Mouse (Mus musculus) liver, embryonic 14.5 days (tissue): ENCODE results near the gene Angptl4. TPM values are rescaled to one million over a fixed set of nuclear protein-coding genes. Genes with fewer than 3 reads are reported as not detected.

ENCODE experiments used
- ATAC-seq: fragments of 200-750 bp; cut with Nextera tagmentation; 2 replicates; pipeline ENCODE4 v1.8.0; 2017; ENCODE audit warnings: moderate number of reproducible peaks, mild to moderate bottlenecking, moderate library complexity; ENCODE audit not compliant: insufficient read depth
- DNase-seq, 3 experiments: peaks; one replicate each; pipeline ENCODE4 v3.0.0-alpha.2; 2012 to 2013; ENCODE audit warnings: low read depth in 3 of 3, low spot score in 3 of 3
- H3K27ac ChIP-seq: fragments of 300-500 bp; sonication (generic); 2 replicates; pipeline ENCODE4 v1.5.1; 2014; ENCODE audit warnings: moderate library complexity, mild to moderate bottlenecking, control low read depth, inconsistent platforms
- H3K27me3 ChIP-seq: fragments of 300-500 bp; sonication (generic); 2 replicates; pipeline ENCODE4 v1.6.1; 2014; ENCODE audit warnings: mild to moderate bottlenecking, low read length, moderate library complexity; ENCODE audit not compliant: control insufficient read depth, insufficient read depth
- H3K36me3 ChIP-seq: fragments of 300-500 bp; sonication (generic); replicated peaks from 2 replicates; pipeline ENCODE4 v1.6.1; 2014; ENCODE audit warnings: low read depth; ENCODE audit not compliant: control insufficient read depth, insufficient read depth
- H3K4me1 ChIP-seq, 2 experiments: fragments of 200-500 bp in 1 of 2; fragments of 300-500 bp in 1 of 2; sonication (generic) in 1 of 2; replicated peaks; 2 replicates each; pipeline ENCODE4 v1.6.1; 2012 to 2014; ENCODE audit warnings: antibody characterized with exemption in 1 of 2, inconsistent platforms in 1 of 2, low read length in 1 of 2; ENCODE audit not compliant: control insufficient read depth in 2 of 2, insufficient read depth in 2 of 2
- H3K4me2 ChIP-seq: fragments of 300-500 bp; sonication (generic); 2 replicates; pipeline ENCODE4 v1.6.1; 2014; ENCODE audit warnings: low read depth, mild to moderate bottlenecking, control low read depth, moderate library complexity
- H3K4me3 ChIP-seq, 2 experiments: fragments of 200-500 bp in 1 of 2; fragments of 300-500 bp in 1 of 2; sonication (generic) in 1 of 2; 2 replicates each; pipeline ENCODE4 v1.5.1; 2012 to 2014; ENCODE audit warnings: low read depth in 2 of 2, low read length in 2 of 2, mild to moderate bottlenecking in 2 of 2, control low read depth in 1 of 2, inconsistent platforms in 1 of 2, moderate library complexity in 1 of 2; ENCODE audit not compliant: insufficient read depth in 1 of 2
- H3K9ac ChIP-seq: fragments of 300-500 bp; sonication (generic); replicated peaks from 2 replicates; pipeline ENCODE4 v1.6.1; 2014; ENCODE audit warnings: mild to moderate bottlenecking, control low read depth, moderate library complexity
- H3K9me3 ChIP-seq: fragments of 300-500 bp; sonication (generic); 2 replicates; pipeline ENCODE4 v1.6.1; 2016; ENCODE audit warnings: low read length, mixed read lengths; ENCODE audit not compliant: control insufficient read depth
- CTCF ChIP-seq: IDR thresholded peaks from 2 replicates; pipeline ENCODE4 v1.5.1; 2016; ENCODE audit warnings: antibody characterized with exemption, low read depth, control low read depth
- EP300 ChIP-seq: IDR thresholded peaks from 2 replicates; pipeline ENCODE4 v1.6.1; 2016; ENCODE audit warnings: antibody characterized with exemption, low read depth
- WGBS: fragments of 180-500 bp; shearing (Covaris S2); extraction: QIAGEN DNeasy Blood & Tissue Kit; methylation state at CpG from one replicate; pipeline ENCODE4 v1.1.7; 2014; ENCODE audit not compliant: insufficient replicate concordance; 5-methylcytosine and 5-hydroxymethylcytosine counted together
- polyA plus RNA-seq, 2 experiments: library from polyadenylated mRNA; depleted of rRNA in 1 of 2; stranded (reverse) in 1 of 2; unstranded in 1 of 2; fragments of >200 nt; fragmentation: Nextera tagmentation in 1 of 2; extraction: Ambion mirVana in 1 of 2; gene quantifications; 2 replicates each; pipeline versions ENCODE4 v1.2.1 to v1.2.3; 2012 to 2014

The Angptl4 gene
- polyA plus RNA-seq, 2 experiments, result 6.3 to 12.8 TPM

GRCm38 (mm10) chr17:33786375-33786774 is 4.7 kb upstream of the Angptl4 start:
- DNase-seq (no peak), ATAC-seq (no peak)
- Histone ChIP-seq H3K4me3 (no peak overlapping the region), H3K4me2 (no peak overlapping the region), H3K27ac (no peak overlapping the region), H3K9me3 (no peaks in the 10 kb centered on the region), H3K36me3 (no peaks in the 10 kb centered on the region), H3K9ac (no peak overlapping the region), H3K4me1 (peaks cover 0 to 12% of the 10 kb centered on the region in 2 experiments; a peak in 2 of 4 replicates), H3K27me3 (no peaks in the 10 kb centered on the region)
- no peak for TF ChIP-seq CTCF
- no peak for TF ChIP-seq EP300
- 72% methylated on average over 18 of the region's 18 CpGs for WGBS

GRCm38 (mm10) chr17:33784939-33785338 is 3.3 kb upstream of the Angptl4 start:
- WGBS, result 63% methylated on average over 2 of the region's 2 CpGs
- DNase-seq, result no peak
- ATAC-seq, result no peak
- Histone ChIP-seq H3K4me1 (peaks cover 6 to 22% of the 10 kb centered on the region in 2 experiments; a peak in 3 of 4 replicates), H3K9ac (no peak overlapping the region), H3K4me2 (no peak overlapping the region), H3K27me3 (no peaks in the 10 kb centered on the region), H3K27ac (no peak overlapping the region), H3K4me3 (no peak overlapping the region), H3K9me3 (no peaks in the 10 kb centered on the region), H3K36me3 (no peaks in the 10 kb centered on the region)
- no peak for TF ChIP-seq EP300
- no peak for TF ChIP-seq CTCF

- ATAC-seq (no peak), DNase-seq (no peak)
- Histone ChIP-seq H3K27ac (no peak overlapping the region), H3K4me1 (peaks cover 9 to 29% of the 10 kb centered on the region in 2 experiments), H3K4me2 (no peak overlapping the region), H3K27me3 (no peaks in the 10 kb centered on the region), H3K36me3 (no peaks in the 10 kb centered on the region), H3K9me3 (no peaks in the 10 kb centered on the region), H3K4me3 (no peak overlapping the region), H3K9ac (no peak overlapping the region)
- TF ChIP-seq EP300 (no peak), CTCF (no peak)
Observed at GRCm38 (mm10) chr17:33783408-33783807, 1.8 kb upstream of the Angptl4 start.

GRCm38 (mm10) chr17:33782067-33782466 is 437 bp upstream of the Angptl4 start:
- Histone ChIP-seq H3K36me3 (peaks cover 9% of the 10 kb centered on the region), H3K27me3 (no peaks in the 10 kb centered on the region), H3K9me3 (no peaks in the 10 kb centered on the region), H3K4me3 (peak overlapping the region; percentile 46 to 57; a peak in 3 of 4 replicates), H3K4me1 (peaks cover 9 to 28% of the 10 kb centered on the region in 2 experiments), H3K27ac (no peak overlapping the region), H3K9ac (no peak overlapping the region), H3K4me2 (peak overlapping the region; percentile 84)
- no peak for TF ChIP-seq CTCF
- no peak for TF ChIP-seq EP300
- ATAC-seq (no peak), DNase-seq (no peak)
- WGBS, result 41% methylated on average over 4 of the region's 4 CpGs

- Histone ChIP-seq H3K4me3 (peak overlapping the region; percentile 46 to 57), H3K4me1 (peaks cover 9 to 28% of the 10 kb centered on the region in 2 experiments), H3K27ac (no peak overlapping the region), H3K9me3 (no peaks in the 10 kb centered on the region), H3K36me3 (peaks cover 22% of the 10 kb centered on the region), H3K27me3 (no peaks in the 10 kb centered on the region), H3K4me2 (peak overlapping the region; percentile 84), H3K9ac (peak overlapping the region; percentile 31)
- no peak for TF ChIP-seq EP300
- WGBS, result 10% methylated on average over 5 of the region's 5 CpGs
- ATAC-seq, result no peak
- DNase-seq, result no peak
Observed at GRCm38 (mm10) chr17:33780431-33780830, 1.2 kb downstream of the Angptl4 start.

GRCm38 (mm10) chr17:33779967-33780295 is 1.7 kb downstream of the Angptl4 start:
- WGBS, result 62% methylated on average over 5 of the region's 5 CpGs
- ATAC-seq (no peak), DNase-seq (no peak)
- no peak for TF ChIP-seq EP300
- no peak for TF ChIP-seq CTCF
- H3K9me3 ChIP-seq, result no peaks in the 10 kb centered on the region
- H3K4me3 ChIP-seq, result peak overlapping the region in 1 of 2 experiments; percentile 57; a peak in 2 of 4 replicates
- no peak overlapping the region; the same call in 1 of the 2 replicates for H3K9ac ChIP-seq
- H3K27me3 ChIP-seq, result no peaks in the 10 kb centered on the region
- H3K4me1 ChIP-seq, result peaks cover 9 to 28% of the 10 kb centered on the region in 2 experiments
- H3K27ac ChIP-seq, result no peak overlapping the region
- H3K36me3 ChIP-seq, result peaks cover 22% of the 10 kb centered on the region
- H3K4me2 ChIP-seq, result peak overlapping the region; percentile 84
